Mouse (Mus musculus) hindbrain, embryonic 12.5 days (tissue): ENCODE measurements around the gene Glb1l. TPM values are rescaled to one million over a fixed set of nuclear protein-coding genes. Genes with fewer than 3 reads are reported as not detected.
A peak's percentile ranks its signal among the peaks of the same experiment; 100 is the strongest.

Source experiments
- ATAC-seq: fragments of 200-750 bp; cut with Nextera tagmentation; 2 replicates; pipeline ENCODE4 v1.8.0; 2017; ENCODE audit warnings: moderate TSS enrichment; ENCODE audit not compliant: low FRiP score
- H3K27ac ChIP-seq: fragments of 300-500 bp; sonication (generic); 2 replicates; pipeline ENCODE4 v1.5.1; 2016; ENCODE audit warnings: mild to moderate bottlenecking
- H3K27me3 ChIP-seq: fragments of 300-500 bp; sonication (generic); 2 replicates; pipeline ENCODE4 v1.6.1; 2016; ENCODE audit warnings: mild to moderate bottlenecking
- H3K36me3 ChIP-seq: fragments of 300-500 bp; sonication (generic); 2 replicates; pipeline ENCODE4 v1.6.1; 2016; ENCODE audit warnings: mild to moderate bottlenecking
- H3K4me1 ChIP-seq: fragments of 300-500 bp; sonication (generic); 2 replicates; pipeline ENCODE4 v1.6.1; 2016
- H3K4me2 ChIP-seq: fragments of 300-500 bp; sonication (generic); replicated peaks from 2 replicates; pipeline ENCODE4 v1.6.1; 2016; ENCODE audit warnings: mild to moderate bottlenecking
- H3K4me3 ChIP-seq: fragments of 300-500 bp; sonication (generic); 2 replicates; pipeline ENCODE4 v1.5.1; 2016; ENCODE audit warnings: mild to moderate bottlenecking
- H3K9ac ChIP-seq: fragments of 300-500 bp; sonication (generic); 2 replicates; pipeline ENCODE4 v1.6.1; 2016; ENCODE audit warnings: mild to moderate bottlenecking, moderate library complexity
- H3K9me3 ChIP-seq: fragments of 300-500 bp; sonication (generic); replicated peaks from 2 replicates; pipeline ENCODE4 v1.6.1; 2016; ENCODE audit warnings: mild to moderate bottlenecking
- WGBS: fragments of 180-500 bp; shearing (Covaris S2); methylation state at CpG from one replicate; pipeline ENCODE4 v1.1.7; 2016; 5-methylcytosine and 5-hydroxymethylcytosine counted together
- polyA plus RNA-seq: library from polyadenylated mRNA; unstranded; fragments of >200 nt; fragmentation: Nextera tagmentation; extraction: Ambion mirVana; gene quantifications from 2 replicates; pipeline ENCODE4 v1.2.1, GENCODE M21; 2016

Glb1l gene
- polyA plus RNA-seq, 1 experiment from 2014 or later = 21.2 TPM

DNA sequence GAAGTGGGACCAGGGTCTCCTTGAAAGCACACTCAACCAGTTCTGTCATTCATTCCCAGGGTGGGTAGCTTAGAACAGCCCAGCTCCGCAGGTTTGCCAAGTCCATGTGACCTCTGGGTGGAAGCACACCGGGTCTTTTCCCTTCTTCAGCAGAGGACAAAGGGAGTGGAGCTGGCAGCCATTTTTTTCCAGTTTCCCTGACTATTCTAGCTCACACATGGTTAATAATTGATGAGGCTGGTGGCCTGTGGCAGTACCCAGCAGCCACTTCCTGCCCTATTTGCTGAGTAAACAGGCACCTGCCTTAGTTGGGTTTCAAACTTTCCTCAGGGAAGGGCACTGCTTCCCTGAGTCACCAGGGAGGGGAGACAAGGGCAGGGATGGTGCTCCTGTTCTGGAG, 3.8 kb upstream of the Glb1l start:
- H3K4me2 ChIP-seq = no peak overlapping the region
- WGBS = 61% methylated on average over 2 of the region's 2 CpGs
- no peak overlapping the region for H3K27ac ChIP-seq
- no peak overlapping the region for H3K9ac ChIP-seq
- H3K9me3 ChIP-seq = no peaks in the 10 kb centered on the region
- peaks cover 42% of the 10 kb centered on the region for H3K27me3 ChIP-seq
- no peak for ATAC-seq
- peaks cover 37% of the 10 kb centered on the region for H3K4me1 ChIP-seq
- peaks cover 37% of the 10 kb centered on the region for H3K36me3 ChIP-seq
- H3K4me3 ChIP-seq = no peak overlapping the region

DNA sequence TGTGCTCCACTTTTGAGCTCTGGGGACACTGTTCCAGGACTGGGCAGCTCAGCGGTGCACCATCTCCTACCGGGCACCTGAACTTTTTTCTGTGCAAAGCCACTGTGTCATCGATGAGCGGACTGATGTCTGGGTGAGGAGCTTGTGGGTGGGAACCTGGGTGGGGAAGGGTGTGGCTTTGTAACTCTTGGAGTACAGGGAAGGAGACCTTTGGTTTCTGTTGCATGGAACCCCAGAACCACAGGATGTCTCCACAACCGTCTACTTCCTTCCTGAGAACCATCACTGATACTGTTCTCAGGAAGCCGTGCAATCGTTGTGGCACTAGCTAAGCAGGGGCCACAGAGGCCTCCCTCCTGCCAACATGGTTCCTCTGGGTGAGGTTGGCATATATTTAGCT, 2.5 kb upstream of the Glb1l start:
- WGBS = 97% methylated on average over 7 of the region's 7 CpGs
- Histone ChIP-seq H3K4me3 (no peak overlapping the region), H3K9ac (no peak overlapping the region), H3K4me1 (peaks cover 36% of the 10 kb centered on the region), H3K36me3 (peaks cover 37% of the 10 kb centered on the region), H3K27me3 (peaks cover 37% of the 10 kb centered on the region), H3K4me2 (no peak overlapping the region), H3K9me3 (no peaks in the 10 kb centered on the region), H3K27ac (no peak overlapping the region)
- ATAC-seq = no peak

DNA sequence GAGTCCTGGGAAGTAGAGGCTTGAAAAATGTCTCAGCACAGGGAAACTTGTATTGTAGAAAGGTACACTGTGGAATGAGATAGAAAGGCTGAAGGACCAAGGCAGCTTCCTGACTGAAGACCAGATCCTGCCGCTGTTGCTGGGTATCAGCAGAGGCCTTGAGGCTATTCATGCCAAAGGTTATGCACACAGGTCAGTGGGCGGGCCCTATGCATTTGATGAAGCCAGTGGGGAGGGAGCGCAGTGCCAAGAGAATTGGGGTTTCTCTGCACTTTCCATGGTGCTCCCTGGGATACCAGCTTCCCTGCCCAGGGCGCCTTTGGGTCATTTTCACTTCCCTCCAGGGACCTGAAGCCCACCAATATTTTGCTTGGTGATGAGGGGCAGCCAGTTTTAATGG, 1.9 kb upstream of the Glb1l start:
- no peak overlapping the region for H3K9ac ChIP-seq
- no peaks in the 10 kb centered on the region for H3K9me3 ChIP-seq
- WGBS = 82% methylated on average over 4 of the region's 4 CpGs

DNA sequence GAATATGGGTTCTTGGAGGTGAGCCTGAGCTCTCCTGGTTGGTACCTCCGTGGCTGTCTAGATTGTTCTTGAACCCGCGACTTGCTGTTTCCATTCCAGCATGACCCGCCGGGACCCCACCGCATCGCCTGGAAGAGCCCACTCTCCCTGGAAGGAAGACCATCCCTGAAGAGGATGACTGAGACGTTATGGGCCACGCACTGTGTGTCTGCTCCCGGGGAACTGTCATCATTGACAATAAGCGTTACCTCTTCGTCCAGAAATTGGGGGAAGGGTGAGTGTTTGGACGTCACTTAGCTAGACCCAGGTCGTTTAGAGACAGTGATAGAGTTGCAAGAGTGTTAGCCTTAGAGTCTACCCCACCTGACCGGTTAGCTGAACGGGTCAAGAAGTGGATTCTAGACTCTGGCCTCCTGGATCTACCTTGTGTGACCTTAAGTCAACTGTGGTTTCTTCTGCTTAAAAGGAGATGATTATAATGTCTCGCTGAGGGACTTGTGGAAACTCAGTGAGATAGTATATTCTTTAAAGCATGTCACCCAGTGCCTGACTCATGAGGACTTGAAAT, 612 bp upstream of the Glb1l start:
- no peak overlapping the region for H3K27ac ChIP-seq
- peaks cover 18% of the 10 kb centered on the region for H3K27me3 ChIP-seq
- H3K4me1 ChIP-seq = peaks cover 36% of the 10 kb centered on the region
- peaks cover 37% of the 10 kb centered on the region for H3K36me3 ChIP-seq
- peak overlapping the region; percentile 77 for H3K4me3 ChIP-seq
- no peaks in the 10 kb centered on the region for H3K9me3 ChIP-seq
- peak overlapping the region; percentile 92 for H3K9ac ChIP-seq
- peak overlapping the region; percentile 86 for H3K4me2 ChIP-seq
- ATAC-seq = peak; percentile 27; the same call in 1 of the 2 replicates
- 12% methylated on average over 17 of the region's 17 CpGs for WGBS

More for the DNA sequence above, 1.9 kb upstream of the Glb1l start:
- ATAC-seq = no peak
- no peak overlapping the region for H3K4me3 ChIP-seq
- peaks cover 36% of the 10 kb centered on the region for H3K4me1 ChIP-seq
- peaks cover 32% of the 10 kb centered on the region for H3K27me3 ChIP-seq
- peaks cover 37% of the 10 kb centered on the region for H3K36me3 ChIP-seq
- H3K4me2 ChIP-seq = 0 out of 2 replicates have a peak overlapping the region, but pooled peaks have one; percentile 86
- H3K27ac ChIP-seq = no peak overlapping the region

DNA sequence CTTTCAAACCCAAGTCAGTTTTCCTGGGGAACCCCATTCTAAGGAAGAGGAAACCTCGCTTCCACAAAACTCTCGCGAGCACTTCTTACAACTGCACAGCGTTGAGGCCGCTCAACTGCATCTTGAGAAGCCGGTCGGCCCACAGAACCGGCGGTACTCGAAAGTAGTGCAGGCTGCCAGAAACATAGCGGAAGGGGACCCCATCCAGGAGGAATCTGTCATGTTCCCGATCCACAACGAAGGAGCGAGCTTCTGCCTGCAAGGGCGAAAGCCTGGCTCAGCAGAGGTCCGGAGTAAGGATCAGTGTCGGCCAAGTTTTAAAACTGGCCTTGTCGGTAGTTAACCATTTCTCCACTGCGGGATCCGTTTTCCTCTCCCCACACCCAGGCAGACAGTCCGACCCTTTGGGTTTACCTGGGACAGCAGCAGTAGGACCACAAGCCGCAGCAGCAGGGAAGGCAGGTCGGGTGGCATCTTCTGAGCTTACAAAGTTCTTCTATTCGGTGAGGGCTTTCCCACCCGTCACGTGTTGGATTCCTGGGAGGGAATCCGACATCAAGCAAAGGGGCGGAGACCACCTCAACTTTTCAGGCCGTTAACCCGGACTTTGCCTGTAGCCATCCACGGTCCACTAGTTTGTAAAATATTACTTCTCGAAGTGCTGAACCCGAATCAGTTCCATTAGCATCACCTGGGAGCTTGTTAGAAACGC, 1.5 kb downstream of the Glb1l start:
- Histone ChIP-seq H3K36me3 (peaks cover 23% of the 10 kb centered on the region), H3K9ac (peak overlapping the region; percentile 44), H3K27me3 (peaks cover 10% of the 10 kb centered on the region), H3K9me3 (no peaks in the 10 kb centered on the region), H3K4me1 (peaks cover 36% of the 10 kb centered on the region), H3K4me2 (peak overlapping the region; percentile 86), H3K4me3 (peak overlapping the region; percentile 25), H3K27ac (no peak overlapping the region)
- no peak for ATAC-seq
- 14% methylated on average over 34 of the region's 34 CpGs for WGBS

DNA sequence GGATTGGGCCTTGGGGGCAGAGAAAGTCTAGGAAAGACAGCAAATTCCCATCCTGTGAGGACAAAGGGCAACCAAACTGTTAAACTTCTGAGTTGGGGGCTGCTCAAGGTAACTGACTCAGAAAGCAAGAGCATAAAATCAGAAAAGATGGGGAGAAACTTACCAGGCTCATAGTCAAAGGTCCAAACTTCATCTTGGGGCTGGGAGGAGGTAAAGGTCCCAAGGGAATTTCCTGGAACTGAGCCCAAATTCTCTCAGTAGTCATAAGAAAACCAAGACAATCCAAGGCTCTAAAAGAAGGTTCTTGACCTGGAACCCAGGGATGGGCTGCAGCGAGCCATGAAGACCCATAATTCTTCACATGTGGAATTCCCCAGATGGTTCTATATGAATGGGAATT, 9.4 kb downstream of the Glb1l start:
- H3K9ac ChIP-seq = no peak overlapping the region

DNA sequence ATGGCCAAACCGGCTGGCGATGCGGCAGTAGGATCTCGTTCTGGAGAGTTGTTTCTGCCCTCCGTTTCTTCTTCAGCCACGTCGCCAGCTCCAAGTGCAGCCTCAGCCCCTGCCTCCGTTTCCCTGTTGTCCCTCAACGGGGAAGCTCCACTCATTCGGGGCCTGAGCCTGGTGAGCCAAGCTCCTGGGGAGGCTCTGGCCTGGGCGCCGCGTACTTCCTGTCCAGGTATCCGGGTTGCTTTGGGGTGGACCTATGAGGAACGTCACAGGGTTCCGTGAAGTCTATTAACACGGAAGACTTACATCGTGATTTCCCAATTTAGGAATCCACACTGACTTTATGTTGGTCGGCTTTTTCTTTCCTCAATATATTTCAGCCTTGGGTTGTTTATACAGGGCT, 18.2 kb downstream of the Glb1l start:
- peak overlapping the region; percentile 82 for H3K9ac ChIP-seq
- no peaks in the 10 kb centered on the region for H3K9me3 ChIP-seq
- H3K4me3 ChIP-seq = peak overlapping the region; percentile 75
- H3K4me1 ChIP-seq = peaks cover 24% of the 10 kb centered on the region
- peaks cover 30% of the 10 kb centered on the region for H3K36me3 ChIP-seq
- H3K27ac ChIP-seq = peak overlapping the region; percentile 89
- 1% methylated on average over 19 of the region's 19 CpGs for WGBS
- no peaks in the 10 kb centered on the region for H3K27me3 ChIP-seq
- 0 out of 2 replicates have a peak, but pooled peaks have one; percentile 12 for ATAC-seq
- H3K4me2 ChIP-seq = peak overlapping the region; percentile 89

More for the DNA sequence above, 9.4 kb downstream of the Glb1l start:
- H3K4me2 ChIP-seq = no peak overlapping the region
- no peak overlapping the region for H3K27ac ChIP-seq
- H3K4me3 ChIP-seq = no peak overlapping the region
- 85% methylated on average over 1 of the region's 1 CpGs for WGBS
- peaks cover 46% of the 10 kb centered on the region for H3K36me3 ChIP-seq
- no peak for ATAC-seq
- H3K27me3 ChIP-seq = no peaks in the 10 kb centered on the region
- H3K4me1 ChIP-seq = no peaks in the 10 kb centered on the region
- H3K9me3 ChIP-seq = no peaks in the 10 kb centered on the region

DNA sequence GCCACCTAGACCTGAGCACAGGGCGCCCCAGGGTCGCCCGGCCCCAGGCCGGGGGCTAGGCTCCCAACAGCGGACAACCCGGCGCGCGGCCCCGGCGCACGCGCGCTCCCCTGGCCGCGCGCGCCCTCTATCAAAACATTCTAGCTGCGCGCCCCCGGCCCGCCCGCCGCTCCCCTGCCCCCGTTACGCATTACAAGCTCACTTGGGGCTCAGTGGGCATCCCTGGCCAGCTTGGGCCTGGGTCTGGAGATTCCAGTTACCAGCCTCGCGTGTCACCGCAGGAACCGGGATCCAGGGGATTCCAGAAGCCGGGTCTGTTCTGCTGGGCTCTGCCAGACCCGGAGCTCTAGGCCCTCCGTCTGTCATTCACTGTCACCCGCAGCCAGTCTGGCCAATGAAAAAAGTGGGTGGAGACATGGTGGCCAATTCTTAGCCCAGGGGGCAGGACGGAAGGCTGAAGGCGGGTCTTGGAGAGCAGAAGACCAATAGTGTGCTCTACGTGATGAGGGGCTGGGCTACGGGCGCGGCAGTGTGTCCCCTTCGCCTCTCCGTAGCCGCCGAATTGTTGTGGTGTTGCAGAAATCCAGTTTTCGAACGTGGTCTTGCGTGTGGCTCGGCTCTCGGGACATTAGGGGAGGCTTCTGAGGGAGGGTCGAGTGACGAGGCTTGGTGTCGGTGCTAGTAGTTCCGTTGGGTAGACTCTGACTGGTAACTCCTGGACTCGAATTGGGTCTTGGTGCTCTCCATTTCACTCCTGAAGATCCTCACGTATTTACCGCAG, 18.8 kb downstream of the Glb1l start, which contains the start of the genes Ankzf1 and Atg9a:
TSS of gene Ankzf1 (plus strand) at position 530 of the 781 bp plus-strand sequence.
TSS of gene Atg9a (minus strand) at position 575 of the 781 bp plus-strand sequence.
- Histone ChIP-seq H3K36me3 (peaks cover 30% of the 10 kb centered on the region), H3K9ac (peak within 1 kb of the TSS; percentile 82)

DNA sequence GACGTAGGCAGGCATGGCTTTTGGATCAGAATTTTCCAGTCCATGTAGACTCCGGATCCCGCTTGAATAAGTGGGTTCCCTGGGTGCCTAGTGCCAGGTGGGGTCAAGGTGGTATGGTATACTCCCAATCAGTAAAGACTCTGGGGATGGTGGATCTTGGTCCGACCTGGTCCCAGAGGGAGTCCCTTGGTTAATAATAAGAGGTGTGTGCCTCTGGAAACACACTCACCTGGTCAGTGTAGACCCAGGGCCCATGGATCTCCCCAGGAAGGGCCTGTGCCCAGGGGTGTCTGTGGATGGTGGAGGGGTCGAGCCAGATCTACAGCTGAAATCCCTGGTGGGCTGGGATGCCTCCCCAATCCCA, 19.4 kb downstream of the Glb1l start:
- 48% methylated on average over 5 of the region's 5 CpGs for WGBS

More for the DNA sequence above, 18.8 kb downstream of the Glb1l start, which contains the start of the genes Ankzf1 and Atg9a:
- H3K27me3 ChIP-seq = no peaks in the 10 kb centered on the region
- peak; percentile 99 for ATAC-seq
- WGBS = 1% methylated on average over 39 of the region's 56 CpGs
- no peaks in the 10 kb centered on the region for H3K9me3 ChIP-seq
- H3K4me2 ChIP-seq = peak within 1 kb of the TSS; percentile 89
- peaks cover 24% of the 10 kb centered on the region for H3K4me1 ChIP-seq
- peak within 1 kb of the TSS; percentile 95 for H3K27ac ChIP-seq
- peak within 1 kb of the TSS; percentile 75 for H3K4me3 ChIP-seq

DNA sequence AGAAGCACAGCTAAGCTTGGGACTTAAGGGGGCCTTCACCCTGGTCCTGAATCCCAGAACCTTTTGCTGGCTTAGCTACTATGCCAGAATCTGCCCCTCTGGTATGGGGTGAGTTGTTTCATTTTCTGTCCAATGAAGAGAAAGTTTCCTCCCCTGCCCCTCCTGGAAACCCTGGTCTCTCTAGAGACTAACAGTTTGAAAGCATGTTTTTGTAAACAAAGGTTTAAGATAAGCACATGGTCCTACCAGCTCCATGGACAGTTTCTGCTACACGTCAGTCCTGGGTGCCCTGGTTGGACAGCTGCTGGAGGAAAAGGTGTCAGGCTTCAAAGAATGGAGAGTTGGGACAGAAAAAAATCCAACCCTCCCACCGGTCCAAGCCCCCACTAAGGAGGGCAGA, 20.0 kb downstream of the Glb1l start:
- H3K36me3 ChIP-seq = peaks cover 31% of the 10 kb centered on the region
- H3K4me2 ChIP-seq = peak overlapping the region; percentile 86

More for the DNA sequence above, 19.4 kb downstream of the Glb1l start:
- ATAC-seq = no peak
- Histone ChIP-seq H3K4me2 (peak overlapping the region; percentile 86), H3K27me3 (no peaks in the 10 kb centered on the region), H3K9ac (peak overlapping the region; percentile 82), H3K9me3 (no peaks in the 10 kb centered on the region), H3K4me3 (peak overlapping the region; percentile 75), H3K36me3 (peaks cover 30% of the 10 kb centered on the region), H3K4me1 (peaks cover 24% of the 10 kb centered on the region), H3K27ac (peak overlapping the region; percentile 95)

DNA sequence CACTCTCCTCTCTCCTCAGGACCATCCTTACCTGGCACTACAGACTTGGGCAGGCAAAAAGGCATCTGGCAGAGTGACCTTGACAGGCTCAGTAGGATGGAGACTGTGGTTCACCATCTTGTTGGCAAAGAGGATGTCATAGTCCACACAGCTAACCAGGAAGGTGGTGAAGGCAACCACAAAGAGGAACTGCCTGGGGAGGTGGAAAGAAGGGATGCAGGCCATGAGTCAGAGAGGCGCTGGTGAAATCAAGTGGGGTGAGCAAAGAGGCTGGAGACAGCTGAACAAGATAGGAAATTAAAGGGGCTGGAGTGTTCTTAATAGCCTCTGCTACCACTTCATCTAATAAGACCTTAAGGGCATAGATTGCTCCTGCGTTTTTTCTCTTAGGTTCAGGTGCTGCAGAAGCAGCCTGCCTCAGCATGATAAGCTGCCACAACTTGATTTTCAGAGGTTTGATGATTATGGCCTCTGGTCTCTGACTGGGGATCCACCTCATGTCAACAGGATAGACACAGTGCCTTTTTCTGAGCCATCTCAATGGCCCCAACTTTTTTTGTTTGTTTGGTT, 22.6 kb downstream of the Glb1l start:
- ATAC-seq = no peak
- peaks cover 52% of the 10 kb centered on the region for H3K36me3 ChIP-seq
- H3K4me2 ChIP-seq = no peak overlapping the region
- no peak overlapping the region for H3K4me3 ChIP-seq
- H3K9ac ChIP-seq = no peak overlapping the region
- 93% methylated on average over 2 of the region's 2 CpGs for WGBS
- peaks cover 19% of the 10 kb centered on the region for H3K4me1 ChIP-seq
- no peak overlapping the region for H3K27ac ChIP-seq
- no peaks in the 10 kb centered on the region for H3K9me3 ChIP-seq
- H3K27me3 ChIP-seq = no peaks in the 10 kb centered on the region

More for the DNA sequence above, 20.0 kb downstream of the Glb1l start:
- Histone ChIP-seq H3K9me3 (no peaks in the 10 kb centered on the region), H3K27me3 (no peaks in the 10 kb centered on the region), H3K27ac (no peak overlapping the region), H3K4me1 (peaks cover 24% of the 10 kb centered on the region), H3K9ac (peak overlapping the region; percentile 82), H3K4me3 (peak overlapping the region; percentile 75)
- 65% methylated on average over 2 of the region's 2 CpGs for WGBS
- no peak for ATAC-seq

DNA sequence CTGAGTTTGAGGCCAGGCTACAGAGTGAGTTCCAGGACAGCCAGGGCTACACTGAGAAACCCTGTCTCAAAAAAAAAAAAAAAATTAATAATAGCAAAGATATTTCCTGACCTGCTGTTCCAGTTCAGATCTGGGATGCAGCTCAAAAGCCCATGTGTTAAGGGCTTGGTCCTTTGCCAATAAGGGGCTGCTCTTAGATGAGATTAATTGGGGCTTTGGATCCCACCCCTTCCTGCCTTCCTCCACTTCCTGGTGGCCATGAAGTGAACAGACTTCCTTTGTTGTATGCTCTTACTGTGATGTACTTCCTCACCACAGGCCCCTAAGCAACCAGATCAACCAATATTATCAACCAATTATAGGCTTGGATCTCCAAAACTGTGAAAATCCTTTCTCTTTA, 23.5 kb downstream of the Glb1l start:
- ATAC-seq = no peak
- Histone ChIP-seq H3K27ac (no peak overlapping the region), H3K4me3 (no peak overlapping the region), H3K36me3 (peaks cover 61% of the 10 kb centered on the region), H3K27me3 (no peaks in the 10 kb centered on the region), H3K4me1 (peaks cover 13% of the 10 kb centered on the region), H3K9ac (no peak overlapping the region), H3K9me3 (no peaks in the 10 kb centered on the region), H3K4me2 (no peak overlapping the region)
